Mouse (Mus musculus): ENCODE measurements around the gene Maml3. TPM values are rescaled to one million over a fixed set of nuclear protein-coding genes. Genes with fewer than 3 reads are reported as not detected.

Gene Maml3
- total RNA-seq, 4 experiments from 2014 or later = 1.9 to 3.3 (median 2.7) TPM

Other genes with a start within 250 kb of the Maml3 start
- gene Foxo1, start 163.3 kb upstream of the Maml3 start, total RNA-seq (2022) = 10 to 100 TPM in 3 of 4 experiments, 1 to 10 TPM in 1; 9.4 to 11.7 (median 10.8) TPM

Measured in heart, adult 8-10 months (tissue).